Mouse (Mus musculus) frontal cortex, postnatal 36 days (tissue): Measurements from ENCODE around the gene Zdhhc18.
A peak's percentile ranks its signal among the peaks of the same experiment; 100 is the strongest.

Experiments used
- DNase-seq, 2 experiments: peaks; one replicate each; pipeline ENCODE4 v3.0.0; 2022; ENCODE audit warnings: low spot score in 2 of 2

The Zdhhc18 gene

GRCm38 (mm10) chr4:133604175-133604574, 45.8 kb downstream of the Zdhhc18 start:
- DNase-seq = no peak

GRCm38 (mm10) chr4:133603056-133603455, 46.9 kb downstream of the Zdhhc18 start:
- DNase-seq = no peak

- no peak for DNase-seq
Measured at GRCm38 (mm10) chr4:133601721-133602218, 48.2 kb downstream of the Zdhhc18 start, which contains the start of gene Sfn. Gene Sfn (minus strand): TSS chr4:133602168.

GRCm38 (mm10) chr4:133600306-133600705, 49.6 kb downstream of the Zdhhc18 start:
- no peak for DNase-seq

- DNase-seq = peak; percentile 75
Measured at GRCm38 (mm10) chr4:133599571-133600073, 50.3 kb downstream of the Zdhhc18 start.

- no peak for DNase-seq
Measured at GRCm38 (mm10) chr4:133599116-133599515, 50.8 kb downstream of the Zdhhc18 start.

- no peak for DNase-seq
Measured at GRCm38 (mm10) chr4:133598616-133599015, 51.3 kb downstream of the Zdhhc18 start.

GRCm38 (mm10) chr4:133596084-133596483, 53.9 kb downstream of the Zdhhc18 start:
- DNase-seq = no peak

- DNase-seq = peak in 1 of 2 experiments; percentile 28
Measured at GRCm38 (mm10) chr4:133595538-133595937, 54.4 kb downstream of the Zdhhc18 start.

- peak; percentile 60 to 63 for DNase-seq
Measured at GRCm38 (mm10) chr4:133592570-133592969, 57.4 kb downstream of the Zdhhc18 start.

GRCm38 (mm10) chr4:133584059-133584951, 65.6 kb downstream of the Zdhhc18 start, which contains the start of gene Gpn2:
Gene Gpn2 (plus strand): TSS chr4:133584362.
- DNase-seq = peak; percentile 85 to 88

- DNase-seq = no peak
Measured at GRCm38 (mm10) chr4:133583690-133584058, 66.3 kb downstream of the Zdhhc18 start.

GRCm38 (mm10) chr4:133577983-133578382, 72.0 kb downstream of the Zdhhc18 start:
- DNase-seq = no peak

- DNase-seq = no peak
Measured at GRCm38 (mm10) chr4:133574843-133575202, 75.1 kb downstream of the Zdhhc18 start.

GRCm38 (mm10) chr4:133574070-133574842, 75.7 kb downstream of the Zdhhc18 start, which contains the start of gene Gpatch3:
Gene Gpatch3 (plus strand): TSS chr4:133574745.
- DNase-seq = peak; percentile 89 to 93

GRCm38 (mm10) chr4:133570066-133570466, 79.9 kb downstream of the Zdhhc18 start:
- no peak for DNase-seq

GRCm38 (mm10) chr4:133569291-133570065, 80.5 kb downstream of the Zdhhc18 start:
- DNase-seq = no peak

- DNase-seq = no peak
Measured at GRCm38 (mm10) chr4:133567251-133567650, 82.7 kb downstream of the Zdhhc18 start.

GRCm38 (mm10) chr4:133563123-133563571, 86.8 kb downstream of the Zdhhc18 start:
- DNase-seq = no peak

- DNase-seq = no peak
Measured at GRCm38 (mm10) chr4:133561622-133562021, 88.3 kb downstream of the Zdhhc18 start.

- no peak for DNase-seq
Measured at GRCm38 (mm10) chr4:133559846-133560245, 90.1 kb downstream of the Zdhhc18 start.
